Mouse (Mus musculus) spleen, embryonic (tissue): ENCODE results near the gene Mapre3.

Source experiments
- CTCF ChIA-PET: fragments of 350-600 bp; sonication (Branson Sonifier 250); formaldehyde crosslinking; loops from one replicate; lab custom pipeline; 2022; lab: Charles Lee

Gene Mapre3

GRCm38 (mm10) chr5:30915456-30915855, 101.0 kb downstream of the Mapre3 start:
- CTCF ChIA-PET: interaction anchor here (1.3 kb wide), 1 partner anchor 110 kb away, joined by 3 read pairs; no protein-coding TSS in a partner anchor
